Mouse (Mus musculus) naive thymus-derived CD4-positive, alpha-beta T cell, adult 2 months (primary cell): ENCODE results near the gene Bik.

ENCODE experiments used
- DNase-seq: peaks from one replicate; pipeline ENCODE4 v3.0.0-alpha.2; 2011; ENCODE audit warnings: low read depth

The Bik gene

DNA sequence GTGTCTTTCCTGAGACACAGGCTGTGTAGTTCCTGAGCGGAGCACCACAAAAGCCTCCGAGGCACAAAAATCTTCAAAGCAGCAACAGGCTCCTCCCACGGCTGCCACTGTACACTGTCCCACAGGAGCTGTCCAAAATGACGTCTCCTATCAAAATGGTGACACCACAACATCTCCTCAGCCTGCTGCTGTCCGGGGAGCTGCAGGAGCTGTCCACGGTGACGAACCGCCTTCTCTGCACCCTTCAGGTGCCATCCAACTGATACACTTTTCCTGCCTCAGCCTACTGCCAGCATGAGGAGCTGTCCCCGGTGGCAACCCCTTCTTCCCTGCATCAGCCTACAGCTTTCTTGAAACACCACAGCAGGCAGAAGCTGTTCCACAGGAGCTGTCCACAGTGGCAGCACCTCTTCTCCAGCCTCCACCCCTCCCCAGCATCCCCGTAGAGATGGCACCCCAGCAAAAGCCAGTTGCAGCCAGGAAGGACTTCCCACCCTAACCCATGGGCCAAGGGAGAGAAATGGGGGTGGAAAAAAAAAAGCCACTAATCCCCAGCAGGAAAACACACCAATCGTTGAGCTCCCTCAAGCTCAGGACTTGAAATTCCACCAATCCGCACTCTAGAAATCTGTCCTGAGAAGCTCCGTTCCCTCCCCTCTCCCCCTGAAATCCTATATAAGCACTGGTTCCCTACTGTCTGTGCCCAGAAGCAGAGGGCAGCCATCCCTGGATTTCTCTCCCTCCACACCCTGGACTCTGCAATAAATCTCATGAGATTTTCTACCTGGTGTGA, 14.0 kb upstream of the Bik start:
- DNase-seq: no peak

DNA sequence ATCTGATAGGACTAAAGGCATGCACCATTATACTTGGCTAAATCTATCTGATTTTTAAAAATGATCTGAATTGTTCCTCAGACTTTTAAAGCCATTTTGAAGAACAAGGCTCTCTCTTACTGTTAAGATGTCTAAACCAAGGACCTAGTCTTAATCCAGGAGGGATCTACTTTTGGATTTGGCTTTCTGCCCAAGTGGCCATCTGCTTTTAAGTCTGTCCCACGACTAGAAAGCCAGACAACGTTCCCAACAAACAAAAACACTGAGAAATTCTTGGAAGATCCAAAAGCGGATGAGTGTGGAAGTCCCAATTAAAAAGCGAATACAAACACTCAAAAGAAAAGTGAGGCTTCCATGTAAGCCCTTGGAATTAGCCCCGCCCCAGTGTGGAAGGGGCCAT, 11.6 kb upstream of the Bik start:
- DNase-seq: no peak

DNA sequence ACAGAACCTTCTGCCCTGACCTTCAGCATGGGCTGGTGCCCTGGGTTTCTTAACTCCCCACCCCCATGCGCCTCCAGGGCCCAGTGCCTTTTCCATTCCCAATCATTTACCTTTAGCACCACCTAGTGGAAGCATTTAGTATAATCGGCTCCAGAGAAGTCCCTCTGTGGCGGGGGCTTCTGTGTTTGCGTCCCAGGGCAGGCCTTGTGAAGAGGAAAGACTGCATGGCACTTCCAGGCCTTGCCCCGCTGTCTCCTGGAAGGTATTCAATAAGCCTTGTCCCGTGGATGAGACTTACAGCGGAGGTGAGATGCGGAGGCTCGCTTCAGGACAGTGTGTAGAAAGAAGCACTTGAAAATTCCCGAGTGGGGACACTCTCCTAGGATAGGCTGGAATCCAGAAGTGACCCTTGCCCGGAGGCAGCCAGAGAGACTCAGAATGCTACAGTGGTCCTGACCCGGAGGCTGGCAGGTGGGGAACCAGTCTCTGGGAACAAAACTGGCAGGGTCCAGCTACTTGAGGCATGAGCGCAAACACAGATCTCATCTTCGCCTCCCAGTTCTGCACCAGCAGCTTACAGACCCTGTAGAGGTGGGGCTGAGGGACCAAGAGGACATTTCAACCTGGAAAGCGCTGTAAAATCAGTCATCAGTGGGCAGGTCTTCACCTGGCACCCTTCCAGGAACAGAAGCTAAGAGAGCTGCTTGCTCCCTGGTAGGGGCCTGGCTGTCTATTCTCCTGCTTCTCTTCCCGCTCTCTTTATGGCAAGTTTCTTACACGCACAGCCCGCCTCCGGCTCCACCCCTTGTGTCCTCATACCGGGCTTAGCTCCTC, 8.2 kb upstream of the Bik start:
- peak; percentile 83 for DNase-seq

DNA sequence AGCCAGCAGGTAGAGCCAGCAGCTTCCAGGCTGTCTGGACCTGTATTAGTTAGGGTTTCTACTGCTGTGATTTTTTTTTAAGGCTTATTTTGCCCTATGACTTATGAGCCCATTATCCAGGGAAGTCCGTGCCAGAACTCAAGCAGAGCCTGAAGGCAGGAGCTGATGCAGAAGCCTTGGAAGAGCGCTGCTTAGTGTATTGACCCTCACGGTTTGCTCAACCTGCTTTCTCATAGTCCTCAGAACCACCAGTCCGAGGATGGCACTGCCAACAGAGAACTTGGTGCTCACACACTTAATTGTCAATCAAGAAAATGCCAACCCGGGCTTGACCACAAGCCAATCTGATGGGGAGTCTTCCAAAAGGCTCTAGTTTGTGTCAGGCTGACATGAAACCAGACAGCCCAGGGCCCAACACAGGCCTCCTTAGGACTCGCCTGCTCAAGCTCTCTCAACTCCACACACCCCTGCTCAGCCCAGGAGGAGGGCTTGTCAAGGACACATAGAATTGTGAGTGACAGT, 5.7 kb upstream of the Bik start:
- DNase-seq: no peak

DNA sequence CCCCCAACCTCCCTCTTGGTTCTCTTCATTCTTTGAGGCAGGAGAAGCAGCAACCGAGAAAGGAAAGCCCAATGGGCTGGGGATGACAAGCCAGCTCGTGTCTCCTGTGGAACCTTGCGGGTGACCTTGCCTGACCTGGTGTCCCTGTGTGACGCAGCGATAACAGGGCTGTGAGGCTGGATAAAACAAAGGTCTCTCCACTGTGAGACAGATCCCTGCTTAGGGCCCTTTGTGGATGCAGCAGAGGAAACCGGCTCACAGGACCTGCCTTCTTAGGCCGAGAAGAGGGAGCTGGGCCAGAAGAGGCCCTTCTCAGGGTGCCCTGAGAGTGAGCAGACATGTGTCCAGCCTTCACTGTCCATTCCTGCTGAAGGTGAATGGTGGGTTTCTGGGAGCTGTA, 3.5 kb upstream of the Bik start:
- DNase-seq: no peak

DNA sequence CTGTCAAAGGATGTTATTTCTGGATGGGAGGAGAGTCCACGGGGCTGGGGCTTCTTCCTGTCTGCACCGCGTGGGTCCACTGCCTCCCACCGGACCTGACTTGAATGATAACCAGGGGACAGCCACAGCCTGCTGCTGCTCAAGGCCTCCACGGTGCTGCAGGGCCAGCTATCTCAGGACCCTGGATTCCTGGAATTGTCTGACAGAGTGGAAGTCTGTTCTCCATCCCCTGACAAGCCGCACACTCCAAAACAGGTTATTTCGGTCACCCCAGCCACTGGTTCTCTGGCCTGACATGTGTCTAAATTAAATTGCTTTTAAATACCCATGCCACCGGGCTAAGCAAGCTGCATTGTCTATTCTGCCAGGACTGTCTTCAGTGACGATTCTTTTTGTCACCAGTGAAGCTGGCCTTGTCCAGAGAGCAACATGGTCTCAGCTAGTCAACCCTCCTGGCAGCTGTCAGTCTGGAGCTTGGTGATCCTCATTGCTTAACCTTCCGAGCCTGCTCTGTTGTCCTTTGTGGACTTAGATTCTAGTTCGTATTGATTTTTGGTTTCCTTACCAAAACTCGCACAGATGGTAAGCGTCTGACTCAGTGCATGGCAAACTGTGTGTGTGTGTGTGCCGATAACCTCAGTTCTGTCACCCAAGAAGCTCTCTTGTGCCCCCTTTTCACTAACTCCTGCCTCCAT, 2.9 kb upstream of the Bik start:
- DNase-seq: no peak

DNA sequence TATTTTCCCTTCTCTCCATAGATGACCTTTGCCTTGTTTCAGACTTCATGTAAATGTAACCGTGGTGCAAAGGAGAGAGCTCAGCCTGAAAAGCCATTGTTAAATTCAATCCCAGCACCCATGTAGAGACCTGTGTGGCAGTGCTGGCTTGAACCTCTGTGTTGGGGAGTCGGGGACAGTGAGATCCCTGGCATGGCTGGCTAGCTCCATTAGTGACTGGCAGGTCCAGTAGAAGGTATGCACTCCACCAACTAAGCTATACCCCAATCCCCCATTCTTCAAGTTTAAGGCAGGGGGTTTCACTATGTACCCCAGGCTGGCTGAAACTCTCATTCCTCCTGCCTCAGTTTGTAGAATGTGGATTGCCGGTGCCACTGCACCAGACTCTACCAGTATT, 2.3 kb upstream of the Bik start:
- DNase-seq: no peak

DNA sequence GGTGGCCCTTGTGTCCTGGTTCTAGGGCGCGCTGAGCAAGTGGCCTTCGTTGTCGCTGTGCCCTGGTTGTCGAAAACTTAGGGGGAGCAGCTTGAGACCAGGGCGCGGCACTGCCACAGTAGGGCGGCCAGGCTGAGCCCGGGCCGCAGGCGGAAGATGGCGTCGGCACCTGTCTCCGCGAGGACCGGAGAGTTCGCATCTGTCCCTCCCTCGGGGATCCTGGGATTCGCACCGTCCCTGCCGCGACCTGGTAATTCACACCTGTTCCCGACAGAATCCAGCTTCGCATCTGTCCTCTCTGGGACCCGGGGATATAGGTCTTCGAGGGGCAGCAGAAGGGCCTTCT, 403 bp downstream of the Bik start:
- DNase-seq: no peak

DNA sequence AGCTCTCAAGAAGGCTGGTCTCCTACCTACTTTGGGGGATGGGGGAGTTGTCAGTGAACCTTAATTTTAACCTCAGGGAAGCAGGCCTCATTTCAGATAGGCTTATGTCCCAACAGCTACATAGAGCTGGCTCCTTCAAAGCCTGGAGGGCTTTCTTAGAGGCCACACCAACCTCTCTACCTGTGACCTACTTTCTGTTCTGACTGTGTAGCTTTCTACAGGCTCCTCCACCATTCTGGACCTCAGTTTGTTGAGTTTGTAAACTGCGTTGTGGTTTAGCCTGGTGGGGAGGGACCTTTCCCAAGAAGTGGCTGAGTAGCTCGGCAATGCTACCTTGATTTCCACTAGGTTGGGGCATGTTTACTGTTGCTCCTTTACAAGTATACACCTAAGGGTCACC, 1.1 kb downstream of the Bik start:
- DNase-seq: no peak

DNA sequence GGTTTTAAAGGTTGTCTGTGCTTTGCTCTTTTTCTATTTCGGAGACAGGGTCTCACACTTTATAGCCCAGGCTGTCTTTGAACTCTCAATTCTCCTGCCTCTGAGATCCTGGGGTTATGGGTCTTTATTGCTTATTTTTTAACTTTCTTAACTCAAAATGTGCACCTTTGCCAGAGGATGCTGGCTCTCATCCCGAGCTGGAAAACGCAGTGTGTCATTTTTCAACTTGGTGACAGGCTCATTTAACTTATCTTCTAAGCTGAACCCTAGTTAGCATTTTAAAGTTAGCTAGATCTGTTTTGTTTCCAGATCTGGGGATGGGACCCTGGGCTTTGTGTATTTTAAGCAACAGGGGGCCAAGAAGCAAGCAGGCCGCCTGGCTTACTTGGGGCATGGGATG, 2.2 kb downstream of the Bik start:
- no peak for DNase-seq

DNA sequence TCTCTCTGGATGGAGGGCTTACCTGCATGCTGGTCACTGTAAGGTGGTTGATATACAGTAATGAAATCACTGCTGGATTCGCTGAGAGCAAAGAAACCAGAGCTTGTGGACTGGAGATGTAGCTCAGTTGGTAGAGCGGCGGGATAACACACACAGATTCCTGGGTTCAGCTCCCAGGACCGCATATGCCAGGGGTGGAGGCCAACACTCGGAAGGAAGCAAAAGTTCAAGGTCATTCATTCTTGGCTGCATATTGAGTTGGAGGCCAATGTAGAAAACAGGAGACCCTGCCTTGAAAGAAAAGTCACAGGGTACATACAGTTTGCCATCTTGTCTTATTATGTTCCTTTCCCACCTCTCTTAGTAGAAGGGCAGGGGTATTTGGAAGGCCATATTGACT, 3.1 kb downstream of the Bik start:
- DNase-seq: no peak

DNA sequence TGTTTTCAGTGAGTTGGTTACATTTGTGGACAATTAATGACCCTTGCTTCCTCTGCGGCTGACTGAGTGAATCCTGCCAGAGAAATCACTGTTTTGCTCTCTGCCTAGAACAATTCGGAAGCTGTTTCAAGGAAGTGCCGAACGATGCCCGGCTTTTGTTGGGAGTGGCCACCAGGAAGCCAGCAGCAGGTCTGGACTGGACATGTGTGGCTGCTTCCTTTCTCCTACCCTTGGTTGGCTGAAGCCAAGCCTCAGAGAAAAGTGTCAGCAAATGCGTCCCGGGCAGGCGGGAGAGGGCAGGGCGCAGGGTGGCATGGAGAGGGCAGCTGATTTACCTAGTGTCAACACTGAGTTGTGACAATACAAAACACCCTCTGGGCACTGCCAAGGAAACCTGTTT, 3.6 kb downstream of the Bik start:
- DNase-seq: no peak

DNA sequence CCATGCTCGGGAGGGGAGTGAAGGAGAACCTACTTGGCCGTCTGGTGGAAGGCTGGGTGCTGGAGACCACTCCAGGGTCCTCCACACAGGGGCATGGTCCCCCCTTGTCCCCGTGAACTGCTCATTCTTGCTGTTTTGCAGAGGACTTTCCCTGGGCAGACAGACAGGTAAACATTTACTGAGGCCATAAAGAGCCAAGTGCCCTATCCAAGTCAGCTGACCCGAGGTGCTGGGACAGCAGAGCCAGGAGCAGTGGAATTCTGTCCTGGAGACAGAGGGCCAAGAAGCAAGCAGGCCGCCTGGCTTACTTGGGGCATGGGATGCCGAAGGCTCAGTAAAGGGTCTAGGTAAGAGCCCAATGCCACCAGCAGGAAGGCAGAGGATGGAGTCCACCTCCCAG, 4.0 kb downstream of the Bik start:
- no peak for DNase-seq

DNA sequence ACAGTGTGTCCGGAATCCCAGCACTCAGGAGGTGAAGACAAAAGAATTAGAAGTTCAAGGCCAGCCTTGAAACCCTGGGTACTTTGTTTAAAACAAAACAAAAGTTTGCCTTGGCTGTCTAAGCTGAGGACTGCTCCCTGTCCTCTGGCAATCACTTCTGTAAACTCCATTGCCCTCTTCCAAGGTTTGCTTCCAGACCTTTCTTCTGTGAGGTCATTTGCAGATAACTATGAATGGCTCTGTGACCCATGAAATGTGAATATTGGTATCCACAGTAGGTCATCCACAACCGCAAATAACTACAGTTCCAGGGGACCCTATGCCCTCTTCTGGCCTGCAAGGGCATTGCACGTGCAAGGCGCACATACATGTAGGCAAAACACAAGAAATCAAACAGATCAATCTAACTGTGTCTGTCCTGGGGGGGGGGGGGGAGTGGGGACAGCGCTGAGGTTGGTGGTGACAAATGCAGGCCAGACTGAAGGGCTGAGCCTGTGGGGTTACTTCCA, 5.4 kb downstream of the Bik start:
- DNase-seq: no peak

DNA sequence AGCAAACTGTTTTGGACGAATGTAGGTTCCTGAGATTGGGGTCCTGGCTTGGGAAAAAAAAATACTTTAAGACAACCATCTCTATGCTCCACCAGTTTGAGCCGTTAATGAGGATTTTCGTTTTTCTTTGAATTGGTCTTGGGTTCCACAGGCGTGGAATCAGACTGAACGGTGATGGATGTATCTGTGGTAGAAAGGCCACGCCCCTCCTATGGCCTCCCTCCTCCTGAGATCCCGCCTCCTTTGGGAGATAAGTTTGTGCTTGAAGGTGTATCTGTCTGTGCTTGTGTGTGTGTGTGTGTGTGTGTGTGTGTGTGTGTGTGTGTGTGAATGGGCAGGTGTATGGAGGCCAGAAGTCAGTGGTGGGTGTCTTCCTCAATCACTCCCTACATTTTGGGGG, 5.9 kb downstream of the Bik start:
- DNase-seq: no peak

DNA sequence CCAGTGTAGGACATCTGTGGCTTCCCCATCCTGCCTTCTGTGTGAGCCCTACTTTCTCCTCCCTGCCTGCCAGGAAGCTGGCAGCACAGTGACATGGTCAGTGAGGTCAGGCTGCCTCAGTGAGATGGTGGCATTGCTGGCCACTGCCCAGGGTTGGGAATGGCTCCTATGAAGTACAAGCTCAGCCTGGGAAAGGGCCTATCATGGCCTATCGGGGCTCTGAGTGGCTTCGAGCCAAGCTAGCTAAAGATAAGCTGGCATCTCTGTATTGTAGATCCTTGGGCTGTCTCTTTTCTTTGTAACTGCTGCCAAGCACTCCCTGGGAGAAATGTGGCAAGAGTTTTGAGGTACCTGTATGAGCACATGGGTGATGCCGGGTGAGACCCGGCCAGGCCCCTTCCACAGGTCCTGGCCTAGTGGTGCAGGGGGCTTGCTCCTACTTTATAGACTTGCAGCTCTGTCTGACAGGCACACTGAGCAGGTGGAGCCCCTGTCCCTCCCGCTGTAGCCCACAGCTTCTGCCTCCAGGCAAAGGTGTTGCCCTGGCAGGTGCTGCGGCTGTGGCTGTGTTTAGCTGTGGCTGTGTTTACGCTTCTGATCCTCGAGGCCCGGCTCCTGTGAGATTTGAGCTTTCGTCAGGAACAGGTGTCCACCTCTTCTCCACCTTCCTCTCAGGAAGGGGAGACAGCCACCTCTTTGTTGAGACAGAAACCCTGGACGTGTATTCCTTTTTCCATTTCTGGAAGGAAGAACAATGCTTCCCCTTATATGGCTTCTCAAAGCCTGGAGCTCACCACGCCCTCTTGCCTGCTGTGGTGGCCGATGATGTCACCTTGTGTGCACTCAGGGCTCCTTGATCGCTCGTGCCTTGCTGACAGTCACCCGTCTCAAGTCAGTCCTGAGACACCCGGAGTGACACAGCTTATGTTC, 8.6 kb downstream of the Bik start:
- no peak for DNase-seq

DNA sequence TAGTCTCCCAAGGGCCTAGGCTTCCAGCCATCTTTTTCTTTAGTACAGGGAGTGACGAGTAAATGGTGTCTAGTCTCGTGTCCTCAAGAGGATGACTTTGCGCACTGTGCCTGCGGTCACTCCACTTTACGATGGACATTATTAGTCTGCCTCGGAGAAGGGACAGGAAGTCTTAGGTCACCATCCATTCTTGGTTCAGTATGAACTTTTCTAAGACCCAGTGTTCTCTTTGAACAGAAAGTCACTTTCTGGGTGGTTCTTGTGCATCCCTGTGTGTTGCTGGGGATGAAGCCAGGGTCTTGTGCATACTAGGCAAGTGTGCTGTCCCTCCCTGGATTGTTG, 9.2 kb downstream of the Bik start:
- DNase-seq: no peak

DNA sequence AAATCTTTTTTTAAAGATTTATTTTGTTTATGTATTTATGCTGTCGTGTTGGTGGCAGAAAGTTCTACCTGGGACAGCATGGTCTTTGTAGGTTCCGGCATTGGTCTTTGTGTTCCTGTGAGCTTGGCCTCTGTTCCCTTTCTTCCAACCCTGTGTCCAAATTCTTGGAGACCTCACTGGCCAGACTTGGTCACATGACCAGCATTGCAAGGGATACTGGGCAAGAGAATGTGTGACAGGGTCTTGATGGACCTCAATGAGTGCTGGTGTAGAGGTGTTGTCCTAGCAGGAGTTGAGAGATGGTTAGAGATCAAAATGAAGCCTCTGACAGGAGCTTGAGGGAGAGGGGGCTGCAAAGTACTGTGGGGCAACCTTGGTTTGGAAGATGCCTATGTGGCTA, 12.2 kb downstream of the Bik start:
- no peak for DNase-seq

DNA sequence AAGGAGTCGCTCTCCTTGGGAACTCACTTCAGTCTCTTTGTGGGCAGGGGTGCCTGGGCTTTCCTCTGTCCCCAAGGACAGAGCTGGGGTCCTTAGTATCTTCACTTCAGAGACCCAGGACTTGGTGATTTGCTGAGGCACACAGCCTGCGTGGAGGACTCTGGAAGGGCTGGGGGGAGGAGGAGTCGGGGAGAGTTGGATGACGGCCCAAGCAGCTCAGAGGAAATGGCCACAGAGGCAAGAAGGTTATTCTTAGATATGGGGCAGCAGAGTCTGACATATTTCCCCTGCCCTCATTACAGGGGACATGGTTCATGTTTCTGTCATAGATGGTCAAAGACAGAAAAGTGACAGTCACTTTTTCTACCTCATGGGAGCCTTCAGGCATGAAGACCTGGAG, 13.2 kb downstream of the Bik start:
- DNase-seq: no peak

DNA sequence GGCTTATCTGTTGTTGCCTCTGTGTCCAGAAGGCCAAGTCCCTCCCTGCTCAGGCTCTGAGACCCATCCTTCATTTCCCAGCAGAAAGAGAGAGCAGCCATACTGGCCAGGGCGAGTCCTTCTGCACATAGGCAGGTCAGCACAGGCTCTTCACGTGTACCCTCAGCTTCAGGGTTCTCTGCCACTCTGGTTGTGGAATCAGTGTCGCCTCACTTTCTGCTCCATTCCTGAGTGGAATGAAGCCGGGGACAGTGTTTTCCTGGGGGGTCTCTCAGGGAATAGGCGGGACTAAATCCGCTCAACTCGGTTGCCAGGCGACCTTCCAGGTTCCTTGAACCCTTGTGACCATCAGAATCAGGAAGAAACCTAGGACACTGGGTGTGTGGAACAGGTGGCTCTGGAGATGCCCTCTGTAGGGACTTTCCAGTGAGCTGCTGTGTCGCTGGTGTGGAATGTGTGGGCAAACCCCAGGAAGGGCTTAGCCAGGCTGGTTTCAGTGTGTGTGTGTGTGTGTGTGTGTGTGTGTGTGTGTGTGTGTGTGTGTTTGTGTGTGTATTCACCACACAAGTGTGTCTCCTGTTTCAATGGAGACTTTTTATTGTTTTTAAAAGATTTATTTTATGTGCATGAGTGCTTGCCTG, 15.1 kb downstream of the Bik start:
- no peak for DNase-seq

DNA sequence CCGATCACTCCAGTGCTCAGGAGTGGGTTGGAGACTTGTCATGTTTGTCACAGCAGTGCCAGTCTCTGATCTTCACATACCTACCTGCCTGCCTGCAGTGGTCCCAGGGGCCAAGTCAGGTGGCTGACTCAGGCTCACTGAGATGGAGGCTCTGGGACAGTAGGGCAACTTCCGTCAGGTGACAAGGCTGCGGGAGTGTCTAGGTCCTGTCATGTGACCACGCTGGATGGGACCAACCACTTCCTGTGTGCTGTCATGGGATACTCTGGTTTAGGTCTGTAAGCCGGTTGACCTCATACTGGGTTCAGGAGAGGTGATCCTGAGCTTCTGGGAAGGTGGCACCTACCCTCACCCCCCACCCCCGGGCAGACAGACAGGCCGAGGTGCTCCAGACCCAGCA, 19.4 kb downstream of the Bik start:
- no peak for DNase-seq
